Mouse (Mus musculus) CH12F3 (cell line): ENCODE measurements around the gene Gfm2.
"Not testable (repeated sequence)": the region's sequence is repeated elsewhere in the genome, so short reads cannot be mapped to it uniquely, and the experiment has no call there.

ENCODE experiments used
- in situ Hi-C: fragments of 300-500 bp; cut with MboI; formaldehyde crosslinking; loops from 2 replicates; pipeline ENCODE4 v1.14.3; 2020; ENCODE audit warnings: low sequenced_read_pairs

The Gfm2 gene

DNA sequence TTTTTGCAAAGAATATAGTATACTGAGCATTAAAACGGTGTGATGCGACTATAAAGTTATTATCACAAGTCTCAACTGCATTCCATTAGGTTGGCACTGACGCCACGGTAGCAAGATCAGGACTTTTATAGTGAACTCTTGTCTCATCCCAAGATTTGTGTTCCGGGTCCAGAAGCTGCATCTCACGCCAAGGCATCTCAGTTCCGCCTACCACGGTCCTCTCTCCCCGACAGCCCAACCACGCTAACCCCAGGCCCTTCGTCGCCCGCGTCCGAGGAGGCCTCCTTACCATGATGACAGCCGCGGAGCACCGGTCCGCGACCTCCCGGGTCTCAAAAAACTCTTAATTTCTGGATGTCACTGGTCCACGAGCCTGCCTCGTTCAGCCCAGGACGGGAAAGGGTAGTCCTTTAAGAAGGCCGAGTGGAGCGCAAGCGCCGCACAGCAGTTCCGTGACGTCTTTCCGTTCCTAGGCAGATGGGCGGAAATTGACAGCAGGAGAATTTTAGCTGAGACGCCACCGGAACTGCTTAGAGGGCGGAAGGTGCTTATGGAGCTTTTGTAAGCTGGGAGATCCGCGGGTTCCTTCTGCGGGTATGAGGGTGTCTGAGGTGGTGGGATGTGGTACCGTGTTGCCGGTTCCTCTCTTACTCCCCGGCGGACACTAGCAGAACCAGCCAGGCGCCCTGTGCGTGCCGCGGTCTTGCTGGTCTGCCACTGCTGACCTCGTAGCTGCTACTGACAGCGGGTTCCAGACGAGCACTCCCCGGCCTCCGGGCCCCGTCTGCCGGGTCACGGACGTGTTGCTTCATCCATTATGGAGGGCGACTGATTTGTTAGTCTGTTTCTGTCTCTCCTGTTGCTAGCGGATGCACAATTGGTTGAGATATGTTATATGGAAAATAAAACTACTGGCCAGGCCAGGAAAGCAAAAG lies at the start of gene Gfm2, which contains the start of gene Nsa2:
Gene Gfm2, plus strand, starts transcription at position 472 of the 935 bp plus-strand sequence.
Gene Nsa2, minus strand, starts transcription at position 472 of the 935 bp plus-strand sequence.
- in situ Hi-C loops, result no loop called here

DNA sequence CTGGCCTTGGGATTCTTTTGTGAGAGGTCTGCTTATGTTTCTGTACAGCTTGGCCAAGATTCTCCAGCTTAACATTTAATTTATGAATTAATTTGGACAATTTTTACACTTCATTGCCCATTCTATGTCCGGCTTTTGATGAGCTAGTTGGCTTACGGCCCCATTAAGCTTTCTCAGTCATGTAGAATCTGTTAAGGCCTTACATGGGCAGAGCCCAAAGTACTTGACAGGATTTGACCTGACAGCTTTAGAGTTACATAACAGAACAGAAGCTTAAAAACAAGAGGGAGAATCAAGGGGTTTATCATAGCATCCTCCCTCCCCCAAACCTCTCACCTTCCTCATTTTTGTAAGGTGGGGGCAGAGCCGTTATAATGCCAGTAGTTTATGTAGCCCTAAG lies 49.6 kb upstream of the Gfm2 start:
- in situ Hi-C loops, result no loop called here

DNA sequence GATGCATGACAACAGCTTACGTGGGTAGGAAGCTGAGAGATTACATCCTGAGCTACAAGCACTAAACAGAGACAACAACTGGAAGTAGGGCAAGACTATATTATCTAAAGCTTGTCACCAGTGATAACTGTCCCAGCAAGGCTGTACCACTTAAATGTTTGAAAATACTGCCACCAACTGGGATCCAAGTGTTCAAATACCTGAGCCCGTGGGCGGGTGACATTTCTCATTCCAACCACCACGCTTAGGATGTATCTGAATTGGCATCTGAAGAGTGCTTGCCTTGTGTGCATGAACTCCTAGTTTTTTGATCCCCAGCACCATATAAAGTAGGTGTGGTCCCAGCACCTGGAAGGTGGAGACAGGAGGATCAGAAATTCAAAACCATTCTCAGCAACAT lies 42.0 kb upstream of the Gfm2 start:
- in situ Hi-C loops, result no loop called here

DNA sequence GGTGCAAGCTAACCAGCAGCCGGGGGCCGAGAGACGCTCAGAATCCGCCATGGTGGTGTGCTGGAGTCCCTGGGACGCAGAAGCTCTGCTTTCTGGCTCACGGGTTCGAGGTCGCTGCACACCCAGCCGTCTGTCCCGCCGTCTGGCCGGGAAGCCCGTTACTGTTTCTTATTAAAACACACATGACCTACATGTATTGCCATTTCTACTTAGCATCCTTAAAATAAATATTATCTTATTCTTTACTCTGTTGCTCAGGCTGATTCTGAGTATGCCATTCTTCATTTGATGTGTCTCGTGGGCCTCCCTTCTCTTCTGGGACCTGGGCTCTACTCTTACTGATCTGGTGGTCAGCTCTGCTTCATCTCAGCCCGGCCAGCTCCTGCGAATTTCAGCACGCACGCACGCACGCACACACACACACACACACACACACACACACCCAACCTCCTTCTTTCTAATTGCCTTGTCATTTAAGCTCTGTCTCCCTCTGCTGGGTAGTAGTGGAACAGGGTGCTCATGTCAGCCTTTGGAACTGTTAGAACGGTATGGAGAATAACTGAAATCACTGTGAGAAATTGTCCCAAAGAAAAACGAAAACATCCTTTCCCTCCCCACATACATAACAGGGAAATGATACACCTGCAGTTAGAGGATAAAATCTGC lies 38.4 kb upstream of the Gfm2 start, which contains the start of gene Gm6169:
Gene Gm6169, minus strand, starts transcription at position 51 of the 666 bp plus-strand sequence.
- in situ Hi-C loops, result no loop called here

DNA sequence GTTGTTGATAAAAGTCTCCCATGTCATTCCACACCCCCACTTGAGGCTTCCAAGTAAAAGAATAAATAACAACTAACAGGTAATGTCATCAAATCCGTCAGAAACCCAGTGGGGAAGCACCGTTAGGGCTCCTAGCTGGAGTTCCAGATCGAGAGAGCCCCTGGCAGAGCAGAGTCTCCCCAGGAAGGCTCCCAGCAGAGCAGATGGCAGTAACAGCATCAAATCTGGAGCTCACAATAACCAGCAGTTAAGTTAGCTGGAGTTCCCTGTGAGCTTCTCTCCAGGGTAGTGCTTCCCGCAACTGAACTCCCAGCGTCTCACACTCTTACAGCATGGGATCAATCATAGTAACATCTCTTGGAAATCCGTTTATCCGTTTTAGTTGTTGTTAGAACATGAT lies 32.7 kb upstream of the Gfm2 start:
- in situ Hi-C loops, result no loop called here

DNA sequence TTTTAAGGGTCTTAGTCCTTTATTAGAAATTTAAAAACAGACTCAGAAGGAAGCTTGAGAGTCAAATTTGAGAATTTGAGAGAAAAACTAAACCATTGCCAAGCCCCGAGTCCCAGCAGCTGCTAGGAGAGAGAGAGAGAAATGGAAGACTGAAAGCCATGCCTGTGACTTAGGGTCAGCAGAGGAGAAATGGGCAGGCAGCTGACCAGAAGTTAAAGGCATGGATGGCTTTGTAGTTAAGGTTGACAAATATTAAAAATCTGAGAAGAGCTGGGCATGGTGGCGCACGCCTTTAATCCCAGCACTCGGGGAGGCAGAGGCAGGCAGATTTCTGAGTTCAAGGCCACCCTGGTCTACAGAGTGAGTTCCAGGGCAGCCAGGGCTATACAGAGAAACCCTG lies 30.0 kb upstream of the Gfm2 start:
- in situ Hi-C loops, result not testable (repeated sequence)

DNA sequence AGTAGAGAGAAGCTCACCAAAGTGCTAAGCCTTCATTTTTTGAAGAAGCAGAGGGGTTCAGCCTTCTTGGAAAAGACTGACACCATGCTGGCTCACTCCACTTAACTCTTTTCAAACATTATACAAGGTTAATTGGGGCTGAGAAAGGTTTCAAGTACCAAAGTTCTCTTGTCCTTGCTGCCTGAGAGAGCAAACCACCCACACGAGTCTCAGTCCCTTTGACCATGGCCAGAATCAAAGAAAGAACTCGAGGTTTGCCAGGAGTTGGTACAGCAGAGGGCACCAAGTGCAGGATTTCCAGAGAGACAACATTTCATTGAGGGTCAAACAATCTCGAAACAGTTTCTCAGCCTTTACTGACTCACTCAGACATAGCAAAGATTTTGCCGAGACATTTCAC lies 28.7 kb upstream of the Gfm2 start:
- in situ Hi-C loops, result no loop called here

DNA sequence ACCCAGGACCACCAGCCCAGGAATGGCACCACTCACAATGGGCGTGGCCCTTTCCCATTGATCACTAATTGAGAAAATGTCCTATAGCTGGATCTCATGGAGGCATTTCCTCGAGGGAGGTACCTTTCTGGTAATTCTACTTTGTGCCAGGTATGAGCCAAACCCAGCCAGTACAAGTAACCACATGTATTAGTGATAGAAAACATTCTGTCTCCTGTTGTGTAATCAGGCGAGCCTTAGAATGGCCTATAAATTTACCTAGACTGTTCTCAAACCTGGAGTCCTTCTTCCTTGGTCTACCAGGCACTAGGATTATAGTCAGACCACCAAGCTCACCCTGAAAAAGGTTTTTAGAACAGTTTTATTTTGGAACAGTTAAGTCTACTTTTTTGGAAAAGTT lies 16.4 kb upstream of the Gfm2 start:
- in situ Hi-C loops, result no loop called here

DNA sequence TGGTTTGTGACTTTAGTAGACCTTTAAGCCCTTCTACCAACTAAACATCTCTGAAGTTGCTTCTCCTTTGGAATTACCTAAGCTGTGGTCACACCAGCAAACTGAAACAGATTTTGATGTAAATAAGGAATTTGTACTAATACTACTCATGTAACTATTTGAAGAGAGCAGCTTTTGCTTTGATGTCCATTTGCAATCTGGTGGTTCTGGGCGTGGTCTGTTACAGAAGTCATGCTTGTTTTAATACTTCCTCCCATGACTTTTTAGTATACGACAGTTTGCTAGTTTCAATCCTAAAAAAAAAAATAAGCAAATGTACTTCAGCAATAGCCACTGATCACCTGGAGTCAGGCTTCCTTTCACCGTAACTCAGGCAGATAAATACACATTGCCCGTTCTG lies 8.1 kb upstream of the Gfm2 start:
- in situ Hi-C loops, result not testable (repeated sequence)

DNA sequence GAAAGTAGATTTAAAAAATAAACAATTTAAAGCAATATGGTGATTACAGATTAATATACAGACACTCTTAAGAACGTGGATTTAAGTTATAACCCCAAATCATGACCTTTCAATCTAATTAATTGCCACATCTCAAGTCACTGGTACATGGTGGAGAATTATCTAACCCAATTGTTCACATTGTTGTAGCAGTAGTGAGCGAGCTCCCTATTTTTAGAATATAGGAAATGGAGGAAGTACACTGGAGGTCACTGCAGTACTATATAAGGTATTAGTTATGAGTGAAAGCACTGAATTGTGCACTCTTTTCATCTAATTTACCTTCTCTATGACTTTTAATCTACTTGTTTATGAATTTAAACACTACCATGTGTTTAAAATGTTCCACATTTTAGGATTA lies 7.3 kb upstream of the Gfm2 start:
- in situ Hi-C loops, result not testable (repeated sequence)

DNA sequence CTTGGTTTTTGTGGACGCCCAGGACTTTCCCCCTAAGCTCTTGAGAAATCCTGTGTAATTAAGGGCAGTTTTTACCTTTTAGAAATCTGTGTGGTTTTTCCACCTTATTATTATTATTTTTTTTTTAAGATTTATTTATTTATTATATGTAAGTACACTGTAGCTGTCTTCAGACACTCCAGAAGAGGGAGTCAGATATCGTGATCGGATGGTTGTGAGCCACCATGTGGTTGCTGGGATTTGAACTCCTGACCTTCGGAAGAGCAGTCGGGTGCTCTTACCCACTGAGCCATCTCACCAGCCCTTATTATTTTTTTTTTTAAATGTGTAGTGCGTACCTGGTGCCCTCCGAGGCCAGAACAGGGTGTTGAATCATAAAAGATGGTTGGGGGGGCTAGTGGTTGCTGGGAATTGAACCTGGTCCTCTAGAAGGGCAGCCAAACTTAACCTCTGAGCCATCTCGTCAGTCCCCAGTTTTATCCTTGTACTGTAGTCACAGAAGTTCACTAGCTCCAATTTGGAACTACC lies 731 bp downstream of the Gfm2 start:
- in situ Hi-C loops, result not testable (repeated sequence)

DNA sequence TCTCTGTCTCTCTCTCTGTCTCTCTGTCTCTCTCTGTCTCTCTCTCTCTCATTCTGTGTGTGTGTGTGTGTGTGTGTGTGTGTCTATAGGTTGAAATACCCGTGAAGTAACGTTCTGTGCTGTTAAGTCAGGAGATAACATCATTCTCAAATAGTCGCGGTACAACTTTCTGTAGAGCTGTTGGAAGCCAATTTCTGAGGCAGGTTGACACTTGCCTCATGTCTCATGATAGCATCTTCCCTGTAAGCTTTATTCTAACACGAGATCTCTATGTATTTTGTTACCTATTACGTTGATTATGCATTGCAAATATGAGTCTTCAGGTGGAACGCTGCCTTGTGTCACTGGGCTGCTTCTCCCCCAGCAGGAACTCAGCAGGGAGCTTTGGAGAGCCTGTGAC lies 4.6 kb downstream of the Gfm2 start:
- in situ Hi-C loops, result no loop called here

DNA sequence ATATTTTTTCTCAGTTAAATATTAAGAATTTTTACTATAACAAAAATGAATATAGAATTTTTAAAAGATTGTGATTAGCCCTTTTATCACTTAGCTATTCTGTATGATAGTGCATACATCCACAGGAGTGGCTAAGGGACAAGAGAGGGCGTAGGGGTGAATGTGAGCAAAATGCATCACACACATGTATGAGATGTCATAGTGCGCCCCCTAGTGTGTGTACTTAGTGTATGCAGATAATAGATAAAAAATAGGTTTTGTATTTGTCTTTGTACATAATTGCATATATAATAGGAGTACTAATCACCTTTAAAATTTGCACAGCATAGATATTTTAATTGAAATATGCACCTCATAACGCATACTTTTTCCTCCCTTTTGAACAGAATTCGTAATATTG lies 8.1 kb downstream of the Gfm2 start:
- in situ Hi-C loops, result no loop called here

DNA sequence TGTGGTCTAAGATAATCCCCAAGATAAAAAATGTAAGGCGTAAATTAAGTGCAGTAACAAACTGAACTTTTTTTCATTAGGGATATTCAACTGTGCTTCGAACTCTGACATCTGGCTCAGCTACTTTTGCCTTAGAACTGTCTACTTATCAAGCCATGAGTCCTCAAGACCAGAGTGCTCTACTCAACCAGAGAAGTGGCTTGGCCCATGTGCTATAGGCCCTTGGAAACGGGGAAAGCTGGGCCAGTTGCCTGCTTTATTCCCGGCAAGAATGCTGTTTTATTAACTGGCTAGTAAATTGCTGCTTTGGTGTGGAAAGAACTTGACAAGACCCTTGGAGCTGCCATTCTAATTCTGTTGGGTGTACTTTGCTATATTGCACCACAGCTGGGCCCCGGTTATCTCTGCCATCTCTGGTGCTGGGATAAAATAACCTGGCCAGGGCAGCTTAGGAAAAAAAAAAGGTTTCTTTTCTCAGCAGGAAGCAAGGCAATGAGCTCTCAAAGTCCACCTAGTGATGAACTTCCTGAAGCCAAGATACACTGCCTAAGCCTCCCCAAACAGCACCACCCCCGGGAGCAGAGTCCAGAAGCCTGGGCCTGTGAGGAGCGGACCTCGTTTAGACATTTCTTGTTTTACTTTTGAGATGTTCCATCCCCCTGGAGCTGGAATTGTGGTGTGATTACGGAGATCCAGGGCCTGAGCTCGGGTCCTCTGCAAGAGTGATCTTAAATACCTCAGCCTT lies 38.0 kb downstream of the Gfm2 start:
- in situ Hi-C loops, result no loop called here

DNA sequence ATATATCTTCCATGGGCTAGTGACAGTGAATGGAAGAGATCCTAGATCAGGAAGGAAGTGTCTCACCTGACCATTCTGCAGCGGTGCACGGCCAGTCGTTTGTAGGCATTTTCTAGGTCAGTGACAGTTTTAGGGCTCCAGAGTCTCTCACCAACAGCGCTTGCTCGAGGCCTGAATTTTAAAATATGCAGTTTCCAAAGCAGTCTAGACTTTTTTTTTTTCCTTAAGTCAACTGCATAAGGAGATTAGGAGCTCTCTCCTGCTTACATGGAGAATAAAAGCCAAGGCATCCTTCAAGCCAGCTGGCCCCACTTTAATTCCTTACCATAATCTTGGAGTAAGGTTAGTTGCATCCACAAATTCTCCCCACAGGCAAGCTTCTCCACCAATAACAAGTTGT lies 39.0 kb downstream of the Gfm2 start:
- in situ Hi-C loops, result no loop called here

DNA sequence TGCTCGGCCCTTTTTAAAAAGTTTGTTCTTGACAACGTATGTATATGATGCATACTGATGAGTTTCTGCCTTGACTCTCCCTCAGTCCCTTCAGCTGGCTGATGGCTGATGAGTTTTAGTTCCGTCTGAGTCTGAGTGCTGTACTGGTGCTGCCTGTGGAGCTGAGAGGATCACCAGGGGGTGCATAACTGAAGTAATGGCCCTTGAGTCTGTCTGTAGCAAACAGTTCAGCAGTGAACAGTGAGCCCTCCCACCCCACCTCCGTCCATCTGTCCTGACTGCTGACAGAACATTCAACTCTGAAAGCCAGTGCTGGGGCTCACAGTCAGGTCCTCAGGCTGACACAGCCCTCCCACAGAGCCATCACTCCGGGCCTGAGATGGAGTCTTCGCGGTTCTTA lies 41.2 kb downstream of the Gfm2 start:
- in situ Hi-C loops, result no loop called here

DNA sequence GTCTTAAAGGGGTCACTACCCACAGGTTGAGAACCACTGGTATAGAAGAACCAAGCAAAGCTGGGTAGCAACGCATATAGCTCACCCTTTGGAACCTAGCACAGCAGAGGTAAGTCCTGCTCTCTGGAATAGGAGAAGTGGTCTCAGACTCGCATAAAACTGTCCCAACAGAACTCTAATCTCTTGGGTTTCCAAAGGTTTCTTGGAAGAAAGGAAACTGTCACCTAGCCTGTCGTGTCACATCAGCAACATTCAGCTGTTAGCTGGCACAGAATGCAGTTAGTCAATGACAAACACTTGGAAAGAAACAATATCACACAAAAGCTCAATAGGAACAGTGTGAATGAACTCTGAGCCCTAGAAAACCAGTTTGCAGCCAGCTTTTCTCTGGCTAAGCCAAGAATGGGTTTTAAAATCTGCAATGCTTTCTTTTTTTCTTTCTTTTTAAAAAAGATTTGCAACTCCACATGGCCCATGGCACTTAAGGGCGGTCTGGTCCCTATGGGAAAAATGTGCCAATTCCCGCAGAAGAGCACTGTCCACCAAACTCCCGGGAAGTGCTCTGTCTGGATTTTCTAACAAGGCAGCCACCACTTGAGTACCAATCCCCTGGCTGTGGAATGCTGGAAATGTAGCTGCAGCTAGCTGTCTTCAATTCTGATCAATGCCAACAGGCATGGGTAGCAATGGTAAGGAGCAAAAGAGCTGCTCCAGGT lies 42.5 kb downstream of the Gfm2 start:
- in situ Hi-C loops, result no loop called here

DNA sequence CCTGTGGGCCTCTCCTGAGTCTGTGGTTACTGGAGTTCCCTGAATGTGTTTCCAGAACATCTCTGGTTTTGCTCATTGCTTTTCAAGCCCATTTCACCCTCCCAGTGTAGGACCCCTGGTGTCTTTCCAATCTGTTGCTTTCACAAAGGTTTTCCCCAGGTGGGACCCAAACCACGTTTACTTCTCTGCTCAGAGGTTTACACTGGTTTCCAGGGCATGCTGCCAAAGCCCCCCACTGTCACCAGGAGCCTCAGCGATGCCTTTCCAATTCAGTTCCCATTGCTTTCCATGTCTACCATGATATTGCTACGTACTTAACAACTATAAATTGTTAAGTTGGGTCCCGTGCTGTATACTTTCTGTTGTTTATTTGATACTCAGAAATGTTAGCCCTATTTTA lies 45.1 kb downstream of the Gfm2 start:
- in situ Hi-C loops, result no loop called here

DNA sequence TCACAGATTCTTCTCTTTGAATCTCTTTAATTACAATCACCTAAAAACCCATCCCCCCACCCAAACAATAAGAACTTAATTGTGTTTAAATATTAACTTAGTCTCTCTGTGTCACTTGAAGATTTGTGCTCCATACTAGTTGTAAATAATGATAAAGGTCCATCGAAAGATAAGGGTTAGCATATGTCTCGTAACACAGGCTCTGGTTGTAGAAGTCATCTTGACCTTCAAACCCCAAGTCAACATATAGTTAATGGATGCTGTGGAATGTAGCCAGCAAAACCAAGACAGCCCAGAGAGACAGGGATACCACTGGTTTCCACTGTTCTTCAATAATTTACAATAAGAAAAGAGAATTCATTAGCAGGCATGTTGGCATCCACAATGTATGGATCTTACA lies 46.4 kb downstream of the Gfm2 start:
- in situ Hi-C loops, result no loop called here

DNA sequence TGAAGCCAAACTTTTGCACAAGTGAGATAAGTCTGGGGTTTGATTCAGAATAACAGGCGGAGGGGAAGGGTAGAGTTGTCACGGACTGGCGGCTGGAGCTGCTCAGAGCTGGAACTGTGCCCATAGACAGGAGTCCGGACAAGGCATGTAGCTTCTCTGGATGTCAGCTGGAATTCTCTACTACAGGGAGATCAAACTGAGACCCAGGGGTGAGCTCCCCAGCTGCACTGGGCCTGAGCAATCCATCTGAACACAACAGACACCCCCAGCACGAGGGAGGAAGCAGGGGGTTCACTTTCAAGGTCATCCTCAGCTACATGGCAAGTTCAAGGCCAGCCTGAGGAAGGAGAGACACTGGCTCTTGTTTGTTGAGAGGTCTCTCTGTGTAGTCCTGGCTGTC lies 46.9 kb downstream of the Gfm2 start:
- in situ Hi-C loops, result no loop called here

DNA sequence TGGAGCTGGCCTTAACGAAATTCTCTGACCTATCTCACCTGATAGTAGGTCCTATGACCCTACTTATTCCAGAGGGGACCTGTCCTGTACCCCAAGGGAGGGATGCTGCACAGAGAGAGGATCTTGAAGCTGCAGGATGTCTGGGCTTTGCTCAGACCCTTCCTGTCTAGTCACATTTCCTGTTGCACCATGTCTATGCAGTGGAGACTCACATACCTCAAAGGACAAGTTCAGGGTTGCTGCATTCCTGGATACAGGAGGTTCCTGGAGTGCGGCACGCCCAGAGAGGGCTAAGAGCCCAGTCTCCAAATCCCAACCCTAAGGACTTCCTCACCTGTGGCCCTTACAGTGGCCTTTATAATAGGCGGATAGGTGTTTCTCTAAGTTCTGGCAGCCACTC lies 48.6 kb downstream of the Gfm2 start:
- in situ Hi-C loops, result no loop called here
